Mouse (Mus musculus): ENCODE results near the gene Trim63. TPM values are rescaled to one million over a fixed set of nuclear protein-coding genes. Genes with fewer than 3 reads are reported as not detected.
"Not testable (repeated sequence)": the region's sequence is repeated elsewhere in the genome, so short reads cannot be mapped to it uniquely, and the experiment has no call there.

Trim63 gene
- total RNA-seq, 2 experiments from 2014 or later, result 199 to 226 TPM

GRCm38 (mm10) chr4:134298626-134299497 lies 16.1 kb upstream of the Trim63 start:
- DNase-seq, result no peak

GRCm38 (mm10) chr4:134299498-134299810 lies 15.5 kb upstream of the Trim63 start:
- peak; percentile 60 for DNase-seq

GRCm38 (mm10) chr4:134300316-134300715 lies 14.6 kb upstream of the Trim63 start:
- peak; percentile 80 for DNase-seq

GRCm38 (mm10) chr4:134302084-134302483 lies 12.8 kb upstream of the Trim63 start:
- no peak for DNase-seq

- DNase-seq, result no peak
These were observed 8.0 kb upstream of the Trim63 start for GRCm38 (mm10) chr4:134306963-134307362.

GRCm38 (mm10) chr4:134307367-134308072 lies 7.4 kb upstream of the Trim63 start:
- DNase-seq, result peak; percentile 77

GRCm38 (mm10) chr4:134310106-134310505 lies 4.8 kb upstream of the Trim63 start:
- no peak for DNase-seq

GRCm38 (mm10) chr4:134310656-134311055 lies 4.3 kb upstream of the Trim63 start:
- DNase-seq, result no peak

GRCm38 (mm10) chr4:134311784-134312183 lies 3.1 kb upstream of the Trim63 start:
- no peak for DNase-seq

- no peak for DNase-seq
These were observed 2.6 kb upstream of the Trim63 start for GRCm38 (mm10) chr4:134312341-134312740.

GRCm38 (mm10) chr4:134312901-134313300 lies 2.0 kb upstream of the Trim63 start:
- no peak for DNase-seq

GRCm38 (mm10) chr4:134314081-134314655 lies 752 bp upstream of the Trim63 start:
- DNase-seq, result no peak

GRCm38 (mm10) chr4:134315470-134315869 lies 550 bp downstream of the Trim63 start:
- DNase-seq, result peak; percentile 80

GRCm38 (mm10) chr4:134316390-134316789 lies 1.5 kb downstream of the Trim63 start:
- peak; percentile 73 for DNase-seq

GRCm38 (mm10) chr4:134319074-134319473 lies 4.2 kb downstream of the Trim63 start:
- no peak for DNase-seq

- no peak for DNase-seq
These were observed 4.8 kb downstream of the Trim63 start for GRCm38 (mm10) chr4:134319674-134320073.

GRCm38 (mm10) chr4:134321524-134321923 lies 6.6 kb downstream of the Trim63 start:
- no peak for DNase-seq

- no peak for DNase-seq
These were observed 9.7 kb downstream of the Trim63 start for GRCm38 (mm10) chr4:134324655-134325054.

- no peak for DNase-seq
These were observed 12.1 kb downstream of the Trim63 start for GRCm38 (mm10) chr4:134326859-134327530.

- DNase-seq, result no peak
These were observed 13.2 kb downstream of the Trim63 start for GRCm38 (mm10) chr4:134328151-134328550.

GRCm38 (mm10) chr4:134328832-134329231 lies 13.9 kb downstream of the Trim63 start:
- no peak for DNase-seq

- no peak for DNase-seq
These were observed 15.4 kb downstream of the Trim63 start for GRCm38 (mm10) chr4:134330281-134330680.

GRCm38 (mm10) chr4:134341231-134341630 lies 26.3 kb downstream of the Trim63 start:
- DNase-seq, result not testable (repeated sequence)

Measured in heart, postnatal 4 days (tissue).